Mouse (Mus musculus): ENCODE data around the gene Btbd35f19. TPM values are rescaled to one million over a fixed set of nuclear protein-coding genes. Genes with fewer than 3 reads are reported as not detected.
"Not testable (repeated sequence)": the region's sequence is repeated elsewhere in the genome, so short reads cannot be mapped to it uniquely, and the experiment has no call there.

Gene Btbd35f19
- not detected in 2 replicates for polyA plus RNA-seq (2016; fragmentation: Nextera tagmentation; extraction: Ambion mirVana)

DNA sequence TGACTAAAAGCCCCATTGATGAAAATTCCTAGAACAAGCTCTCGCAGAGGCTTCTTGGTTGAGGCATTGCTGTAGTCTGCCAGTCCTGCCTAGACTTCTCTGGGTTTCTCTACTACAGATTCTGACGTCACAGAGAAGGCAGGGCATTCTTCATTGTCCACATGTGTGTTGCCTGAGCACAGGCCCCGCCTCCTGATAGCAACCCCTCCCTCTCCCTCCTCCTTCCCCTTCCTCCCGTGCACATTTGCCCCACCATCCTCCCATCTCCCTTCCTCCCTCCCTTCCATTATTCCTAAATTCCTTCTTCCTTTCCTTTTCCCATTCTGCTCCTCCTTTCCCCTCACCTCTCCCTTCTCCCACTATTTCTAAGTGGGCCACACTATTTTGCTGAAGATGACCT, at the start of gene Btbd35f19:
Gene Btbd35f19, minus strand, starts transcription at position 101 of the 400 bp plus-strand sequence.
- not testable (repeated sequence) for H3K27me3 ChIP-seq; H3K9me3 ChIP-seq; H3K4me1 ChIP-seq; ATAC-seq (ENCODE audit: insufficient number of reproducible peaks, insufficient read depth, low FRiP score, low TSS enrichment); H3K9ac ChIP-seq; H3K36me3 ChIP-seq; H3K4me2 ChIP-seq (replicated peaks); H3K27ac ChIP-seq; H3K4me3 ChIP-seq
- WGBS, result no CpG with 5 or more reads among the region's 4 CpGs

- H3K4me1 ChIP-seq; H3K9ac ChIP-seq; H3K9me3 ChIP-seq; H3K27ac ChIP-seq; H3K27me3 ChIP-seq; ATAC-seq (ENCODE audit: insufficient number of reproducible peaks, insufficient read depth, low FRiP score, low TSS enrichment); H3K36me3 ChIP-seq; H3K4me3 ChIP-seq; H3K4me2 ChIP-seq (replicated peaks): not testable (repeated sequence)
- WGBS, result 64% methylated on average over 3 of the region's 4 CpGs
Observed at GRCm38 (mm10) chrX:31341924-31342323, 41.8 kb downstream of the Btbd35f19 start.

DNA sequence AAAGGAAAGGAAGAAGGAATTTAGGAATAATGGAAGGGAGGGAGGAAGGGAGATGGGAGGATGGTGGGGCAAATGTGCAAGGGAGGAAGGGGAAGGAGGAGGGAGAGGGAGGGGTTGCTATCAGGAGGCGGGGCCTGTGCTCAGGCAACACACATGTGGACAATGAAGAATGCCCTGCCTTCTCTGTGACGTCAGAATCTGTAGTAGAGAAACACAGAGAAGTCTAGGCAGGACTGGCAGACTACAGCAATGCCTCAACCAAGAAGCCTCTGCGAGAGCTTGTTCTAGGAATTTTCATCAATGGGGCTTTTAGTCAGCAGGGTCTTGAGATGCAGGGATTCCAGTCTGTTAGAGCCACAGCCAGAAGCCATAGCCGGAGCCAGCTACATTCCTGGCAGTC, 47.6 kb downstream of the Btbd35f19 start, which contains the start of gene Btbd35f26:
Gene Btbd35f26, plus strand, starts transcription at position 301 of the 400 bp plus-strand sequence.
- H3K27ac ChIP-seq; H3K9me3 ChIP-seq; H3K9ac ChIP-seq; H3K27me3 ChIP-seq; ATAC-seq (ENCODE audit: insufficient number of reproducible peaks, insufficient read depth, low FRiP score, low TSS enrichment); H3K4me1 ChIP-seq; H3K4me2 ChIP-seq (replicated peaks); H3K36me3 ChIP-seq; H3K4me3 ChIP-seq: not testable (repeated sequence)
- WGBS, result no CpG with 5 or more reads among the region's 4 CpGs

Other genes with a start within 250 kb of the Btbd35f19 start
- gene Spin2f, start 130.0 kb downstream of the Btbd35f19 start, polyA plus RNA-seq (2016; fragmentation: Nextera tagmentation; extraction: Ambion mirVana), result not detected in 2 replicates
- gene Btbd35f26, start 47.5 kb downstream of the Btbd35f19 start, polyA plus RNA-seq (2016; fragmentation: Nextera tagmentation; extraction: Ambion mirVana), result not detected in 2 replicates
- not detected in 2 replicates for gene Gm21883, start 190.4 kb upstream of the Btbd35f19 start, polyA plus RNA-seq (2016; fragmentation: Nextera tagmentation; extraction: Ambion mirVana)
- gene Spin2e, start 235.0 kb upstream of the Btbd35f19 start, polyA plus RNA-seq (2016; fragmentation: Nextera tagmentation; extraction: Ambion mirVana), result not detected in 2 replicates

All from embryonic facial prominence, embryonic 12.5 days (tissue).